Mouse (Mus musculus): ENCODE data around the gene Extl1. TPM values are rescaled to one million over a fixed set of nuclear protein-coding genes. Genes with fewer than 3 reads are reported as not detected.

Extl1 gene
- polyA plus RNA-seq, 1 experiment from 2014 or later = 0.37 TPM

DNA sequence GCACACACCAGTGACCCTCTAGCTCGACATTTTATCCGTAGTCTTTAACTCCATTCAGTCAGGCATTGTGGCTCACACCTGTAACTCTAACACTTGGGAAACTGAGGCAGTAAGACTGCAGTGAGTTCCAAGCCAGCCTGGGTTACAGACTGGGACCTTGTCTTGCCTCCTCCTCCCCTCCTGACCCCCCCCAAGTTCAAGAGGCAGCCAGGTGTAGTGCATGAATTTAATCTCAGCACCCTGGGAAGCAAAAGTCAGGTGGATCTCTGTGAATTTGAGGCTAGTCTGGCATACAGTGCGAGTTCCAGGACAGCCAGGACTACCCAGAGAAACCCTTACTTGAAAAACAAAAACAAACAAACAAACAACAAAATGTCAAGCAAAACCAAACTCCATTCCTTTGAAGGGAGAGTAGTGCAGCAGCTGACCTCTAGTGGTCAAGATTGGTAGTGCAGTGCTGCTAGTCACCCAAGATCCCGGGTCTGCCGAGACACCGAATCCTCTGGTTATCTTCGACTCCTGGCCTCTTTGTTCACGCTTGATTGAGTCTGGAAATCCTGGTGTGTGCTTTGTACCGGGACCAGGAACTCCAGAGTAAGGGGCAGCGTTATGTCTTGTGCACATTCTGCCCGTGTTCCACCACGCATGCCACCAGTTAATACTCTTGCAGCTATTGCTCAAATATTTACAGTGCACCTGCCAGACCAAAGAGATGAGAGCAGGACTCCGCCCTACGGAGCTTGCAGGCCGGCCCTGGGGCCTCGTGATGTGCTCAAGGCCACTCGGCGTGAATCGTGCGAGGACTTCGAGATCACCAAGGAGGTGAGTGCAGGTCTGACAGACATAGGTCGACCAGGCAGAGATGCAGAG is 26.8 kb downstream of the Extl1 start:
- Histone ChIP-seq H3K27ac (no peak overlapping the region), H3K9me3 (no peaks in the 10 kb centered on the region), H3K4me1 (peaks cover 14% of the 10 kb centered on the region), H3K4me2 (peak overlapping the region; percentile 37), H3K9ac (no peak overlapping the region), H3K36me3 (replicated peaks) (no peaks in the 10 kb centered on the region), H3K4me3 (replicated peaks) (peak overlapping the region; percentile 6), H3K27me3 (peaks cover 24% of the 10 kb centered on the region; the same call in 1 of the 2 replicates)
- 21% methylated on average over 22 of the region's 22 CpGs for WGBS
- no peak for ATAC-seq (ENCODE audit: low FRiP score)

DNA sequence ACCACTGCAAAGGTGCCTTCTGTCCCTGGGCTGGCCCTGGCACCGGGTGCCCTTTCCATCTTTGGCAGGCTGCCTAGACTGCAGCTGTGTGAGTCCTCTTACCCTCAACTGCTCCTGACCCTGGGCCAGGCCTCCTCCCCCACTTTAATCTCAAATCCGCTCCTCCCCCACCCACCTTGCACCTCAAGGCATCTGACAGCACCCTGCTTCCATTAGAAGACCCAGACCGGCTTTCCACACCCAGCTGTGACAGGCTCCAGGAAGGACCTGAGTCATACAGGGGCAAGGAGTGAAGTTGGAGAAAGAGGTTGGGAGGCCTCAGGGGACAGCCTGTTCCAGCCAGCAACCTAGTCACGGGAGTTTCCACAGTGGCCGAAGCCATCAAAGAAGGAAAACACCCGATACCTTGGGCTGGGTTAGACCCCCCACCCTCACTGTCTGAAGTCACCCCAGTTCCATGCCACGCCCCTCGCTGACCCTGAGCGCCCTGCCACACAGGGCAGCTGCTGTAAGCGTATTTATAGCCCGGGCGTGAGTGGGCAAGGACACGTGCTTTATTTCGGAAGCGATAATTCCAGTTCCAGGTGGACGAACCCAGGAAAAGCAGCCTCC is 27.7 kb downstream of the Extl1 start:
- Histone ChIP-seq H3K27ac (no peak overlapping the region), H3K4me1 (peaks cover 19% of the 10 kb centered on the region), H3K4me3 (replicated peaks) (no peak overlapping the region), H3K9ac (no peak overlapping the region), H3K27me3 (peaks cover 24% of the 10 kb centered on the region; the same call in 1 of the 2 replicates), H3K4me2 (no peak overlapping the region), H3K9me3 (no peaks in the 10 kb centered on the region), H3K36me3 (replicated peaks) (no peaks in the 10 kb centered on the region)
- 57% methylated on average over 16 of the region's 16 CpGs for WGBS
- ATAC-seq (ENCODE audit: low FRiP score) = no peak

DNA sequence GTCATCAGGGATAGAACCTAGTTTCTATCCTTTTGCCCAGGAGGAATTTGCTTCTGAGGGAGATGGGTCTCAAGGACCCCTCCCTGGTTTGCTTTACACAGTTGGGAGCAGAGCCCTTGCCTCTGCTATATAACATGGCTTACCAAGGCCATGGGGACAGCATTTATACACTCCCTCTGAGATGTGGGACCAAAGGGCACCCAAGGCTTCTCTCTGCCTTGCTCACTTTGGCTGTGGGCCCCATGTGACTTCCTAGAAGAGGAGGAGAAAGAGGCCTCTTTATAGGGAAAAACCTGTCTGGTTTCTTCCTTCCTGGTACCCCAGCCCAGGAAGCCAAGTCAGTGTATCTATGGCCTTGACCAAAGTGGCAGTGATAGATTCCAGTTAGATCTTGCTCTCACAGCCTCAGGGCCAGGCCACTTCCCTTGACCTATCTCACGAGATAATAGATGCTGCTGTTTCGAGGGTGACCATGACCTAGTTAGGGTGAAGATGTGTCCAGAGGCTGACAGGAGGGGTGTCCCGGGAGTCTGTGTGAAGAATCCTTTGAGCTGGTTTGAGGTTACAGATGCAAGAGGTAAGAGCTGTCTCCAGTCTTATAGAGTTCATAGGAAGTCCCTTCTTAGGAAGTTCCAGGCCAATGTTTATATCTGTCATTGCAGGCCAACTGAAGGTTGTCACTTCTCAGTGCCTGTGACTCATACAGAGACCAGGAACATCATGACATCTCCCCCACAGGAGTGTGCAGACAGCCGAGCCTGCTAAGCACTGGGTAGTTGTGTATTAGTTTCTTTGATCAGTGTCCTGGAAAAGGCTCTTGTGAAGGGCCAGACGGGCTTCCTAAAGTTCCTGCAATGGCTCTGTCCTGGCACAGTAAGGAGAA is 29.9 kb downstream of the Extl1 start:
- peaks cover 19% of the 10 kb centered on the region for H3K4me1 ChIP-seq
- no peak overlapping the region for H3K9ac ChIP-seq
- WGBS = 64% methylated on average over 5 of the region's 5 CpGs
- H3K9me3 ChIP-seq = no peaks in the 10 kb centered on the region
- no peak overlapping the region for H3K27ac ChIP-seq
- no peak overlapping the region for H3K4me2 ChIP-seq
- ATAC-seq (ENCODE audit: low FRiP score) = no peak
- H3K4me3 ChIP-seq (replicated peaks) = no peak overlapping the region
- peaks cover 17% of the 10 kb centered on the region; the same call in 1 of the 2 replicates for H3K27me3 ChIP-seq
- H3K36me3 ChIP-seq (replicated peaks) = no peaks in the 10 kb centered on the region

DNA sequence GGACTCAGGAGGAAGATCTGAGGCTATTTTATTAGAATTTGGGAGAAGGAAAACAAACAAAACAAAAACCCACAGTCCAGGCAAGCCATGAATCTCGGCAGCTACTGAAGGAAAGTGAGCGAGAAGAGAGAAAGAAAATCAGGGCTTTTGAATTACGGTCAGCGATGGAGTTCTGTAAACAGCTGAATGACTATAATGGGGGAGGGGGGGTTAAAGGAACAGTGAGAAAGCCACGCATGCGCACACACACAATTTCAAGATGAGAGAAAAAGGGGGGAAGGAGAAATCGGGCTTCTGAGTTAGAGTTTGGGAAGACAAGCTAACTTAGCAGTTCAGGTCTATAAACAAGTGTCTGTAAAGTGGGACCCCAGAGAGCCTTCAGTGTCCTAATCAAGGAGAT is 30.7 kb downstream of the Extl1 start:
- Histone ChIP-seq H3K9ac (no peak overlapping the region), H3K36me3 (replicated peaks) (no peaks in the 10 kb centered on the region), H3K27me3 (peaks cover 9% of the 10 kb centered on the region; the same call in 1 of the 2 replicates), H3K4me2 (no peak overlapping the region), H3K9me3 (no peaks in the 10 kb centered on the region), H3K27ac (no peak overlapping the region), H3K4me1 (peaks cover 19% of the 10 kb centered on the region), H3K4me3 (replicated peaks) (no peak overlapping the region)
- no peak for ATAC-seq (ENCODE audit: low FRiP score)
- 86% methylated on average over 7 of the region's 7 CpGs for WGBS

DNA sequence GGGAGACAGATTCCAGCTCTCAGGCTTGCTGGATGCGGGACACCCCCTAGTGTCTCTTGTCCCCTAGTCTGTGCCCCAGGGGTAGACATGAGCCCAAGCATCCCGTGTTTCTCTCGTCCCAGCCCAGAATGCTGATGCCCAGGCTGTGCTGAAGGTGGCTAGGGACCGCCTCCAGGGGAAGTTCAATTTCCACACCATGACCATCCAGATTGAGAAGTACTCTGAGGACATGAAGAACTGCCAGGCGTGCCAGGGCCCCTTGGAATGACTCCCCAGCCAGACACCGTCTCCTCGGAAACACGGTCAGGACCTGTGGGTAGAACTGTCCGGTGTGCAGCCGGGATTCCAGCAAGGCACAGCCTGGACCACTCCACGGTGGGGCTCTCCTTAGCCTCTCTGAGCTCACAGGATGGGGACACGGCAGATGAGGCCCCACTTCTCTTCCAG is 31.4 kb downstream of the Extl1 start:
- Histone ChIP-seq H3K4me1 (peaks cover 12% of the 10 kb centered on the region), H3K27ac (no peak overlapping the region), H3K4me3 (replicated peaks) (no peak overlapping the region), H3K27me3 (peaks cover 3% of the 10 kb centered on the region; the same call in 1 of the 2 replicates), H3K9me3 (no peaks in the 10 kb centered on the region), H3K36me3 (replicated peaks) (no peaks in the 10 kb centered on the region), H3K4me2 (no peak overlapping the region), H3K9ac (no peak overlapping the region)
- ATAC-seq (ENCODE audit: low FRiP score) = no peak
- 80% methylated on average over 12 of the region's 12 CpGs for WGBS

DNA sequence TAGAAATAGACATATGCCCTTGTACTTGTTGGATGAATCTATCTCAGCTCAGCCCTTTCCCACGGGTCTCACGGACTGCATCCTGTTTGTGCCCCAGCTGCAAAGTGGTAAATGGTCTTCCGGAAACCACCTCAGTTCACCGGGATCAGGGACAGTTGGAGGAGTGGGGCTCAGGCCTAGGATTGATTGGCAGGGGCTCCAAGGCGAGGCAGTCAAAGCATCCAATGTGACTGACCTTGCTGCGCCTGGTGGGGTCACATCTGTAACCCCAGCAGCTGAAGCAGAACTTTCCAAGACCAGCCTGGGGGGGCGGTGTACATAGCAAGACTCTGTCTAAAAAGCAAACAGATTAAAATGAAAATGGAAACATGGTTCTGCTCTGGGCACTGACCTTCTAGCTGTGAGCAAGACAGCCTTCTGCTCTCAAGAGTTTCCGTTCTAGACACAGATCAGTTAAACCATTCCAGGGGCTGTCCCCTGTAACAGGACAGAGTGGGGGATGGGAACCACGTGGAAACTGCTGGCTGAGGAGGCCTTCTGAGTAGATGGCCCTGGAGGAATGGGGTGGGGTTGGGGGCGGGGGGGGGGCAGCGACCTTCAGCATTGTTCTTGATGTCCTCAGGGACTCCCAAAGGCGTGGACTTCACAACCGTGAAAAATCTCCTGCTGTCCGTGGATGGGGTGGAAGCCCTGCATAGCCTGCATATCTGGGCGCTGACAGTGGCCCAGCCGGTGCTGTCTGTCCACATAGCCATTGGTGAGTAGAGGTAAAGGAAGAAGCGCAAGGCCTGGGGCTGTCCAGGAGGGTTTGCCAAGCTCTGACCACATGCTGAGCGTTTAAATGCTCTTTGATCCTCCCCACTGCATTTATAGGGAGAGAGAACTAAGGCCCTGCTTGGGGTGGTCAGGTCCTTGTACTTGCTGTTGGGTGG is 32.1 kb downstream of the Extl1 start:
- Histone ChIP-seq H3K9ac (no peak overlapping the region), H3K27ac (no peak overlapping the region), H3K4me3 (replicated peaks) (no peak overlapping the region), H3K9me3 (no peaks in the 10 kb centered on the region), H3K4me2 (no peak overlapping the region), H3K36me3 (replicated peaks) (no peaks in the 10 kb centered on the region), H3K27me3 (peaks cover under 1% of the 10 kb centered on the region; the same call in 1 of the 2 replicates), H3K4me1 (peaks cover 9% of the 10 kb centered on the region; the same call in 1 of the 2 replicates)
- 58% methylated on average over 18 of the region's 18 CpGs for WGBS
- no peak for ATAC-seq (ENCODE audit: low FRiP score)

DNA sequence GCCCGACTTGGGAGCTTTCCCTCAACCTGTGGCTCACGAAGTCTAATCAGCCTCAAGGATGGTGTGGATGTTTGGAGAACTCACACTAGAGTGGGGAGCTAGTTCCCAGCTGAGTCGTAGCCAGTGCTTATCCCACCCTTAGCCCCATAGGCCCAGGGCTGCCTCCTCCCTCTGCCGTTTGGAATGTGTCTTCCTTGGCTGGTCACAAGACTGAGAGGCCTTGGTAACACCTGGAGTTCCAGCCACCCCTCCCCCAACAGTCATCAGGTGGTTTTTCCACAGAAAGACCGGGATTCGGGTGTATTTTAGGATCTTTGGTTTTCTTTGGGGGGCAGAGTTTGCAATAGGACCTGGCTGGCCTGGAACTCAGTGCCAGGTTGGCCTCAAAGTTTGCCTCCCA is 33.0 kb downstream of the Extl1 start:
- Histone ChIP-seq H3K4me3 (replicated peaks) (no peak overlapping the region), H3K27ac (no peak overlapping the region), H3K4me1 (peaks cover 9% of the 10 kb centered on the region; the same call in 1 of the 2 replicates), H3K36me3 (replicated peaks) (no peaks in the 10 kb centered on the region), H3K27me3 (peaks cover 9% of the 10 kb centered on the region), H3K9ac (no peak overlapping the region), H3K4me2 (no peak overlapping the region), H3K9me3 (no peaks in the 10 kb centered on the region)
- no peak for ATAC-seq (ENCODE audit: low FRiP score)
- 90% methylated on average over 6 of the region's 6 CpGs for WGBS

DNA sequence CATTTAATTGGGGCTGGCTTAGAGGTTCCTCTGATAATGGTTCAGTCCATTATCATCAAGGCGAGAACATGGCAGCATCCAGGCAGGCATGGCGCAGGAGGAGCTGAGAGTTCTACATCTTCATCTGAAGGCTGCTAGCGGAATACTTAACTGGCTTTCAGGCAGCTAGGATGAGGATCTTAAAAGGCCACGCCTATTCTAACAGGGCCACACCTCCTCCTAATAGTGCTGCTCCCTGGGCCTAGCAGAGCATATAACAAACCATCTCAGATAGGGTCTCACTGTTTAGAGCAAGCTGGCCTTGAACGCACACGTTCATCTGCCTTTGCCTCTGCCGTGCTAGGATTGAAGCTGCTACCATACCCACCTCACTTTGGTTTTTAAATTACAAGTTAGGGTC is 33.8 kb downstream of the Extl1 start:
- WGBS = 84% methylated on average over 7 of the region's 7 CpGs
- Histone ChIP-seq H3K9me3 (no peaks in the 10 kb centered on the region), H3K27ac (no peak overlapping the region)

DNA sequence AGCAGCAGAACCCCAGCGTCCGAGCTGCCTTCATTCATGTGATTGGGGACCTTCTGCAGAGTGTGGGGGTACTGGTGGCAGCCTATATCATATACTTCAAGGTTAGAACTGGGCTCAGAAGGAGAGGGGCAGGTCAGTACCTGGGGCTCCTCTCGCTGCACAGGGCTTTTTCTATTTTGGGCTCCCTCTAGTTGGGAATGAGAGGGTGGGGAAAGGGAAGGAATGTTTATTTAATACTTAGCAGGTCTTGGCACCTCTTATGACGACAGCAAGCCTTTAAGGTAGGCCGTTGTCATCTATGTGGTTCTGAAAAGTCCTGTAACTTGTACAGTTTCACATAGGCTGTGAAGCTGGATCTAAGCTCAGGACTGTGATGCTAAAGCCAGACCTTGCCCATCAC is 35.1 kb downstream of the Extl1 start:
- H3K4me1 ChIP-seq = peaks cover 11% of the 10 kb centered on the region
- no peaks in the 10 kb centered on the region for H3K9me3 ChIP-seq
- H3K27ac ChIP-seq = no peak overlapping the region
- H3K9ac ChIP-seq = no peak overlapping the region
- H3K4me2 ChIP-seq = no peak overlapping the region
- H3K36me3 ChIP-seq (replicated peaks) = no peaks in the 10 kb centered on the region
- H3K27me3 ChIP-seq = peaks cover 27% of the 10 kb centered on the region
- no peak overlapping the region for H3K4me3 ChIP-seq (replicated peaks)
- ATAC-seq (ENCODE audit: low FRiP score) = no peak
- WGBS = 86% methylated on average over 5 of the region's 5 CpGs

More for the DNA sequence above, 33.8 kb downstream of the Extl1 start:
- peaks cover 16% of the 10 kb centered on the region for H3K27me3 ChIP-seq
- H3K36me3 ChIP-seq (replicated peaks) = no peaks in the 10 kb centered on the region
- ATAC-seq (ENCODE audit: low FRiP score) = no peak
- no peak overlapping the region for H3K4me2 ChIP-seq
- H3K9ac ChIP-seq = no peak overlapping the region
- no peak overlapping the region for H3K4me3 ChIP-seq (replicated peaks)
- peaks cover 9% of the 10 kb centered on the region; the same call in 1 of the 2 replicates for H3K4me1 ChIP-seq

DNA sequence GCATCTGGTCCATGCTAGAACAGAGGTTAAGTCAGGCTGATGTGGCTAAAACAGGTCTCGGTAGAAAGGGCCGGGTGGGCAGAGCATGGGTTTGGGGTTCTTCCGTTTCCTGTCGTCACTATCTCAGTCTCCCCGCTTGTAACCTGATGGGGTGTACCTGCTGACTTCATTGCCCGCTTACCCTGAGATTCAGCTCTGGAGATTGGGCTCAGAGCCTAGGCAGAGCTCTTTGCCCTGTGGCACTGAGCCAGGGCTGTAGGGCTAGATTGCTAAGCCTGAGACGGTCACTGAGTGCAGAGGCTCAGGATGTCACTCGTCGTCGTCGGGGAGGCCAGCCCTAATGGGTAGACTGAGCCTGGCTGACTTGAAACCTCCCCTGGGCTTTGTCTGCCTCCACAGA is 35.6 kb downstream of the Extl1 start:
- Histone ChIP-seq H3K27ac (no peak overlapping the region), H3K4me1 (peaks cover 16% of the 10 kb centered on the region), H3K36me3 (replicated peaks) (no peaks in the 10 kb centered on the region), H3K27me3 (peaks cover 32% of the 10 kb centered on the region), H3K4me3 (replicated peaks) (no peak overlapping the region), H3K4me2 (no peak overlapping the region), H3K9me3 (no peaks in the 10 kb centered on the region), H3K9ac (no peak overlapping the region)
- ATAC-seq (ENCODE audit: low FRiP score) = no peak
- 84% methylated on average over 11 of the region's 11 CpGs for WGBS

DNA sequence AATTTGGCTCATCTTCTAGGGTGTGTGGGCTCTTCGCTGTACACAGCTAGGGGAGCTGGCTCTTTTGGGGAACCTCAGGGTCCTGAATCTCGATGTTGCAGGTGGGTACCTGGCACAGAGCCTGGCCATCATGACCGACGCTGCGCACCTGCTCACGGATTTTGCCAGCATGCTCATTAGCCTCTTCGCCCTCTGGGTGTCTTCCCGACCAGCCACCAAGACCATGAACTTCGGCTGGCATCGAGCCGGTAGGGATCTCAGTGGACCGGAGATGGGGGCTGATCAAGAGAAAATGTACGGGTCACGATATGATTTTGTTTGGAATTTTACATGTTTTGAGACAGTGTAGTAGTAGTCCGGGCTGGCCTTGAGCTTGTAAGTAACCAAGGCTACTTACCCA is 37.8 kb downstream of the Extl1 start:
- no peak for ATAC-seq (ENCODE audit: low FRiP score)
- Histone ChIP-seq H3K9me3 (0 out of 2 replicates have a peak, but pooled peaks cover 4% of the 10 kb centered on the region), H3K36me3 (replicated peaks) (no peaks in the 10 kb centered on the region), H3K27ac (no peak overlapping the region), H3K27me3 (peaks cover 54% of the 10 kb centered on the region), H3K4me2 (no peak overlapping the region), H3K4me1 (peaks cover 10% of the 10 kb centered on the region), H3K9ac (no peak overlapping the region), H3K4me3 (replicated peaks) (no peak overlapping the region)
- WGBS = 91% methylated on average over 15 of the region's 15 CpGs

All from forebrain, embryonic 12.5 days (tissue).